Mouse (Mus musculus) myocyte (in vitro differentiated cells): ENCODE measurements around the gene Omt2a. TPM values are rescaled to one million over a fixed set of nuclear protein-coding genes. Genes with fewer than 3 reads are reported as not detected.

ENCODE experiments used
- polyA plus RNA-seq: library from polyadenylated mRNA; unstranded; fragments of >200 nt; fragmentation: generic; extraction: Trizol; gene quantifications from one replicate; pipeline ENCODE4 v1.2.1, GENCODE M21; 2012; ENCODE audit warnings: missing spikeins

The Omt2a gene
- polyA plus RNA-seq, 1 experiment = not detected

Other genes with a start within 250 kb of the Omt2a start
- 15.7 TPM for gene Fbxo9, start 205.7 kb downstream of the Omt2a start, polyA plus RNA-seq
- gene Ick, start 205.6 kb downstream of the Omt2a start, polyA plus RNA-seq = 8.6 TPM
- gene Gsta4, start 132.0 kb downstream of the Omt2a start, polyA plus RNA-seq = 28.1 TPM
- 0.61 TPM for gene Gsta1, start 84.1 kb downstream of the Omt2a start, polyA plus RNA-seq
- 0.07 TPM for gene Gm3776, start 57.7 kb downstream of the Omt2a start, polyA plus RNA-seq
- 0.18 TPM for gene Gm10639, start 24.9 kb downstream of the Omt2a start, polyA plus RNA-seq
- not detected for gene Omt2b, start 12.8 kb upstream of the Omt2a start, polyA plus RNA-seq
- gene Gsta2, start 41.0 kb upstream of the Omt2a start, polyA plus RNA-seq = 0.20 TPM
- not detected for gene Dppa5a, start 53.4 kb upstream of the Omt2a start, polyA plus RNA-seq
- gene Ooep, start 63.9 kb upstream of the Omt2a start, polyA plus RNA-seq = 0.01 TPM
- not detected for gene Ddx43, start 81.0 kb upstream of the Omt2a start, polyA plus RNA-seq
- gene Cgas, start 128.4 kb upstream of the Omt2a start, polyA plus RNA-seq = 0.56 TPM
- gene Mto1, start 133.4 kb upstream of the Omt2a start, polyA plus RNA-seq = 10.8 TPM
- gene Gm17324, start 134.0 kb upstream of the Omt2a start, polyA plus RNA-seq = 0.13 TPM
- 8,203 TPM for gene Eef1a1, start 174.4 kb upstream of the Omt2a start, polyA plus RNA-seq